Mouse (Mus musculus): ENCODE measurements around the gene Kctd2. TPM values are rescaled to one million over a fixed set of nuclear protein-coding genes. Genes with fewer than 3 reads are reported as not detected.

Kctd2 gene
- total and polyA plus RNA-seq, 3 experiments: 6.8 to 14.0 (median 13.7) TPM

GRCm38 (mm10) chr11:115439326-115439725, 19.4 kb downstream of the Kctd2 start:
- no peaks in the 10 kb centered on the region for H3K79me2 ChIP-seq (replicated peaks; ENCODE audit: control insufficient read depth, extremely low read depth, insufficient read depth, poor library complexity, severe bottlenecking)
- dilution Hi-C loops (cut with MboI; ENCODE audit: extremely low pct_ligation_motif_present, extremely low pct_unique_long_range_greater_than_20kb, low sequenced_read_pairs): no loop called here
- no peak for DNase-seq (ENCODE audit: extremely low read depth)
- H3K27me3 ChIP-seq (replicated peaks): peaks cover 6% of the 10 kb centered on the region
- H3K36me3 ChIP-seq (replicated peaks in 1 of 2; ENCODE audit: control insufficient read depth in 1 of 2, insufficient read depth in 1 of 2, low read length in 1 of 2): no peaks in the 10 kb centered on the region
- H3K9me3 ChIP-seq (replicated peaks; ENCODE audit: low read length): peaks cover 9% of the 10 kb centered on the region
- no peaks in the 10 kb centered on the region for H3K4me1 ChIP-seq (ENCODE audit: control insufficient read depth in 1 of 2, insufficient read depth in 2 of 2)
- H3K27ac ChIP-seq (ENCODE audit: insufficient read depth, low read depth): no peak overlapping the region
- H3K9ac ChIP-seq (ENCODE audit: insufficient read depth, low read depth): no peak overlapping the region
- H3K4me2 ChIP-seq (ENCODE audit: insufficient read depth, low read depth, poor library complexity, severe bottlenecking): no peak overlapping the region
- TF ChIP-seq POLR2A (IDR thresholded peaks at IDR 0.05; ENCODE audit: low read depth, low read length) (no peak), RAD21 (IDR thresholded peaks at IDR 0.05; ENCODE audit: low read depth, low read length) (no peak), EP300 (IDR thresholded peaks at IDR 0.05; ENCODE audit: low read length) (no peak), JUND (conservative IDR thresholded peaks at IDR 0.05; ENCODE audit: low read depth, low read length) (no peak), CHD1 (IDR thresholded peaks at IDR 0.05; ENCODE audit: low read depth, low read length) (no peak), MAZ (IDR thresholded peaks at IDR 0.05; ENCODE audit: low read depth, low read length) (no peak), E2F4 (IDR thresholded peaks at IDR 0.05; ENCODE audit: insufficient replicate concordance, low read depth, low read length) (no peak), ZC3H11A (IDR thresholded peaks at IDR 0.05; ENCODE audit: low read depth, low read length) (no peak)
- in situ Hi-C loops (cut with MboI; ENCODE audit: low pct_ligation_motif_present, low pct_unique_long_range_greater_than_20kb, low sequenced_read_pairs): no loop called here
- H3K4me3 ChIP-seq (replicated peaks in 1 of 3; ENCODE audit: low read depth in 2 of 3, low read length in 2 of 3, poor library complexity in 1 of 3): no peak overlapping the region

- peak; percentile 12 for DNase-seq (ENCODE audit: extremely low read depth)
- peaks cover 9% of the 10 kb centered on the region for H3K27me3 ChIP-seq (replicated peaks)
- in situ Hi-C loops (cut with MboI; ENCODE audit: low pct_ligation_motif_present, low pct_unique_long_range_greater_than_20kb, low sequenced_read_pairs) (no loop called here), dilution Hi-C loops (cut with MboI; ENCODE audit: extremely low pct_ligation_motif_present, extremely low pct_unique_long_range_greater_than_20kb, low sequenced_read_pairs) (no loop called here)
- TF ChIP-seq MEF2A (IDR thresholded peaks at IDR 0.05; ENCODE audit: borderline replicate concordance, low read depth, low read length): no peak
- TF ChIP-seq SMC3 (IDR thresholded peaks at IDR 0.05; ENCODE audit: low read depth, low read length): peak; percentile 10; the same call in 1 of the 2 replicates
- TF ChIP-seq ZC3H11A (IDR thresholded peaks at IDR 0.05; ENCODE audit: low read depth, low read length): no peak
- TF ChIP-seq ETS1 (conservative IDR thresholded peaks at IDR 0.05; ENCODE audit: low read depth, low read length): no peak
- no peak for TF ChIP-seq MAZ (IDR thresholded peaks at IDR 0.05; ENCODE audit: low read depth, low read length)
- peak; percentile 42 to 49 for TF ChIP-seq CTCF (conservative IDR thresholded peaks at IDR 0.05 in 1 of 2, IDR thresholded peaks at IDR 0.05 in 1 of 2; ENCODE audit: low read depth in 2 of 2, low read length in 2 of 2)
- TF ChIP-seq RAD21 (IDR thresholded peaks at IDR 0.05; ENCODE audit: low read depth, low read length): no peak; the same call in none of the 2 replicates
- no peak for TF ChIP-seq PAX5 (IDR thresholded peaks at IDR 0.05; ENCODE audit: low read length)
- no peak for TF ChIP-seq TCF12 (IDR thresholded peaks at IDR 0.05; ENCODE audit: low read depth, low read length)
- no peak for TF ChIP-seq IRF4 (IDR thresholded peaks at IDR 0.05; ENCODE audit: low read depth, low read length)
- H3K4me1 ChIP-seq (ENCODE audit: control insufficient read depth in 1 of 2, insufficient read depth in 2 of 2): no peaks in the 10 kb centered on the region
- no peak within 1 kb of the TSS for H3K4me2 ChIP-seq (ENCODE audit: insufficient read depth, low read depth, poor library complexity, severe bottlenecking)
- H3K79me2 ChIP-seq (replicated peaks; ENCODE audit: control insufficient read depth, extremely low read depth, insufficient read depth, poor library complexity, severe bottlenecking): no peaks in the 10 kb centered on the region
- H3K4me3 ChIP-seq (replicated peaks in 1 of 3; ENCODE audit: low read depth in 2 of 3, low read length in 2 of 3, poor library complexity in 1 of 3): no peak within 1 kb of the TSS
- no peak within 1 kb of the TSS for H3K27ac ChIP-seq (ENCODE audit: insufficient read depth, low read depth)
- H3K9me3 ChIP-seq (replicated peaks; ENCODE audit: low read length): peaks cover 9% of the 10 kb centered on the region
- no peaks in the 10 kb centered on the region for H3K36me3 ChIP-seq (replicated peaks in 1 of 2; ENCODE audit: control insufficient read depth in 1 of 2, insufficient read depth in 1 of 2, low read length in 1 of 2)
- H3K9ac ChIP-seq (ENCODE audit: insufficient read depth, low read depth): no peak within 1 kb of the TSS
These were observed 20.1 kb downstream of the Kctd2 start, which contains the start of gene Trim80 for GRCm38 (mm10) chr11:115439906-115440595. Trim80 (plus strand) TSS chr11:115440545.

Data from CH12.LX (cell line).